Mouse (Mus musculus) liver, embryonic 11.5 days (tissue): ENCODE results near the gene Ogn. TPM values are rescaled to one million over a fixed set of nuclear protein-coding genes. Genes with fewer than 3 reads are reported as not detected.

Source experiments
- ATAC-seq: fragments of 200-750 bp; cut with Nextera tagmentation; replicated peaks from 2 replicates; pipeline ENCODE4 v1.8.0; 2017; ENCODE audit warnings: moderate number of reproducible peaks, mild to moderate bottlenecking, moderate TSS enrichment, moderate library complexity; ENCODE audit not compliant: low FRiP score
- DNase-seq: peaks from one replicate; pipeline ENCODE4 v3.0.0-alpha.2; 2017; ENCODE audit warnings: low spot score
- H3K27ac ChIP-seq: fragments of 300-500 bp; sonication (generic); 2 replicates; pipeline ENCODE4 v1.5.1; 2014; ENCODE audit warnings: mild to moderate bottlenecking, low read depth, low read length, control low read depth
- H3K27me3 ChIP-seq: fragments of 300-500 bp; sonication (generic); replicated peaks from 2 replicates; pipeline ENCODE4 v1.6.1; 2014; ENCODE audit warnings: low read length, mixed read lengths; ENCODE audit not compliant: control insufficient read depth, insufficient read depth
- H3K36me3 ChIP-seq: fragments of 300-500 bp; sonication (generic); 2 replicates; pipeline ENCODE4 v1.6.1; 2014; ENCODE audit warnings: mild to moderate bottlenecking, low read length, moderate library complexity, mixed read lengths; ENCODE audit not compliant: control insufficient read depth, insufficient read depth
- H3K4me1 ChIP-seq: fragments of 300-500 bp; sonication (generic); replicated peaks from 2 replicates; pipeline ENCODE4 v1.6.1; 2014; ENCODE audit warnings: low read length, mixed read lengths; ENCODE audit not compliant: control insufficient read depth, insufficient read depth
- H3K4me2 ChIP-seq: fragments of 300-500 bp; sonication (generic); 2 replicates; pipeline ENCODE4 v1.6.1; 2014; ENCODE audit warnings: mild to moderate bottlenecking, control low read depth, moderate library complexity
- H3K4me3 ChIP-seq: fragments of 300-500 bp; sonication (generic); 2 replicates; pipeline ENCODE4 v1.5.1; 2014; ENCODE audit warnings: low read depth, low read length, control low read depth
- H3K9ac ChIP-seq: fragments of 300-500 bp; sonication (generic); 2 replicates; pipeline ENCODE4 v1.6.1; 2014; ENCODE audit warnings: low read depth, low read length, control low read depth
- H3K9me3 ChIP-seq: fragments of 300-500 bp; sonication (generic); 2 replicates; pipeline ENCODE4 v1.6.1; 2016; ENCODE audit warnings: low read length, inconsistent platforms, mixed read lengths; ENCODE audit not compliant: control insufficient read depth
- WGBS: fragments of 180-500 bp; shearing (Covaris S2); extraction: QIAGEN DNeasy Blood & Tissue Kit; methylation state at CpG from one replicate; pipeline ENCODE4 v1.1.7; 2014; 5-methylcytosine and 5-hydroxymethylcytosine counted together
- polyA plus RNA-seq: library from polyadenylated mRNA; unstranded; fragments of >200 nt; fragmentation: Nextera tagmentation; extraction: Ambion mirVana; gene quantifications from 2 replicates; pipeline ENCODE4 v1.2.1, GENCODE M21; 2014

The Ogn gene
- polyA plus RNA-seq, 1 experiment from 2014 or later, result 2.2 TPM

DNA sequence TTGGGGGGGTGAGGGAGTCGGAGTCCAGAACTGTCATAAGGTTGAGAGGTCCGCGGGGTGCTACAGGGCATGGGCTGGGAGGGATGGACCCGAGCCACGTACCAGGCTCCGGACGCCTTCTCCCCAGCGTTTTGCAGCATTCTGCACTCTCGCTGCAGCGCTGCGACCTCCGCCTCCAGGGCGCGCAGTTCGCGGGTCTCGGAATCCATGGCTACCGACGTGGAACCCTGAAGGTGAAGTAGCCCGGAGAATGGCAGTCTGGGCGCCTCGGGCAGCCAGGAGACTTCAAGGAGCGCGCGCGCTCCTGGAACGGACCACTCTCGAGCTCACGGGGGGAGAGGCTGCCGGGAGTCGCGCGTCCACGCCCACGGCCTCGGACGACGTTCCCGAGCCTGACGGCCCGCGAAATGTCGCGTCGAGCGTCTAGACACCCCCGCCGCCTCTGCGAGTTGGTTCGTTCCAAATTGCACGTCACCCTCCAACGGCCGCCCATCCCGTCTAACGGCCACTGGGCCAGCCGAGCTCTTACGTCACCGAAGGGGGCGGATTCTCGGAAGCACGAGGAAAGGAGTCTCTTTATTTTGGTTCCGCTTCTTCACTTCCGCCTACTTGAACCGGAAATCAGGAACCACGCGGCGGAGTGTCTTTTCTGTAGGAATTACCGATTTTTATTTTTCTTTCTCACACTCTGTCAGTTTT lies 44.8 kb downstream of the Ogn start, which contains the start of the genes Cenpp and Nol8:
Gene Cenpp (minus strand): TSS at position 305 of the 699 bp plus-strand sequence.
Gene Nol8 (plus strand): TSS at position 598 of the 699 bp plus-strand sequence.
- Histone ChIP-seq H3K4me2 (peak within 1 kb of the TSS; percentile 72), H3K27me3 (no peaks in the 10 kb centered on the region), H3K9me3 (no peaks in the 10 kb centered on the region), H3K4me3 (peak within 1 kb of the TSS; percentile 86), H3K4me1 (no peaks in the 10 kb centered on the region), H3K36me3 (no peaks in the 10 kb centered on the region; the same call in 1 of the 2 replicates), H3K9ac (peak within 1 kb of the TSS; percentile 74), H3K27ac (peak within 1 kb of the TSS; percentile 57)
- ATAC-seq, result peak; percentile 99
- WGBS, result under 1% methylated on average over 68 of the region's 68 CpGs
- DNase-seq, result peak; percentile 99

DNA sequence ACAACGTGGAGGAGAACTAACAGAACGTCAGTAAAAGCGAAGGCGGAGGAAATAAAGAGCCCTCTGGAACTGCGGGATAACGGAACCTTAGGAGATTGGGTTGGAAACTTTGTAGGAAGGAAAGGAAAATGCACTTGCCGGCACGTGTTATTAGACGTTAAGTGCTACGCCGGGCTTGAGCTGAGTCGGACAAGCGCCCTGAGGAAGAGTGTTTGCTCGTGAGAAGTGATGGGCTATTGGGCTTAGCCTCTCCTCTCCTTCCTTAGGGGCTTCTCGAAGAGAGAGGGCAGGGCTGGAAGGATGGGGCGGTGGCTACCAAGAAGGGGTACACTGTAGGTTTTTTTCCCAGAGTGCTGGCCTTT lies 45.3 kb downstream of the Ogn start:
- H3K27me3 ChIP-seq, result no peaks in the 10 kb centered on the region
- no peaks in the 10 kb centered on the region for H3K9me3 ChIP-seq
- DNase-seq (peak; percentile 74), ATAC-seq (peak; percentile 67)
- peak overlapping the region; percentile 86 for H3K4me3 ChIP-seq
- H3K27ac ChIP-seq, result peak overlapping the region; percentile 2; the same call in 1 of the 2 replicates
- H3K4me1 ChIP-seq, result no peaks in the 10 kb centered on the region
- WGBS, result 0% methylated on average over 16 of the region's 16 CpGs
- H3K9ac ChIP-seq, result peak overlapping the region; percentile 73
- H3K36me3 ChIP-seq, result no peaks in the 10 kb centered on the region; the same call in 1 of the 2 replicates
- peak overlapping the region; percentile 72 for H3K4me2 ChIP-seq

Other genes starting within 250 kb of the Ogn start
- gene Ippk, start 186.8 kb upstream of the Ogn start, polyA plus RNA-seq, result 19.0 and 23.7 TPM in 2 replicates
- 1.2 and 1.7 TPM in 2 replicates for gene Tes3-ps, start 114.7 kb upstream of the Ogn start, polyA plus RNA-seq
- 0.44 and 0.56 TPM in 2 replicates for gene Ecm2, start 103.2 kb upstream of the Ogn start, polyA plus RNA-seq
- 0.27 and 0.45 TPM in 2 replicates for gene Aspn, start 63.6 kb upstream of the Ogn start, polyA plus RNA-seq
- 0.74 and 1.1 TPM in 2 replicates for gene Omd, start 25.6 kb upstream of the Ogn start, polyA plus RNA-seq
- 38.5 and 43.4 TPM in 2 replicates for gene Cenpp, start 44.7 kb downstream of the Ogn start, polyA plus RNA-seq
- 22.6 and 23.6 TPM in 2 replicates for gene Nol8, start 45.0 kb downstream of the Ogn start, polyA plus RNA-seq
- 142 and 161 TPM in 2 replicates for gene Iars, start 74.1 kb downstream of the Ogn start, polyA plus RNA-seq
- 0.14 TPM in 1 of 2 replicates, not detected in the other for gene Gm30302, start 191.0 kb downstream of the Ogn start, polyA plus RNA-seq